9 mouse cellular contexts compared by ENCODE assay signal in genomic region chr11:75133391-75133790, GRCm38 (mm10). TPM values are rescaled to one million over a fixed set of nuclear protein-coding genes. Genes with fewer than 3 reads are reported as not detected.
DNase-seq lines count a peak whose midpoint lies in the region; ATAC-seq and TF ChIP-seq lines count a peak whose summit lies in the region.
"Had no signal": no experiment of that assay in that cellular context is flagged by ENCODE, and none has a peak within 500 bp of the region (broad histone marks: within the 10 kb centered on the region; RNA-seq: fewer than 3 reads in every experiment).

No protein-coding gene starts in this region.

- intact Hi-C loops in gastrocnemius, adult 2 months (cut with DNase I): no loop called here

- H3K9me3 ChIP-seq in liver, postnatal 0 days (ENCODE audit: low read length): no peaks in the 10 kb centered on the region
- no peaks in the 10 kb centered on the region for H3K9me3 ChIP-seq in embryonic facial prominence, embryonic 11.5 days (replicated peaks; ENCODE audit: control insufficient read depth, low read length)
- no peaks in the 10 kb centered on the region for H3K9me3 ChIP-seq in neural tube, embryonic 14.5 days (ENCODE audit: control insufficient read depth, low read length)

- H3K27ac ChIP-seq in gastrocnemius, adult 2 months: peak overlapping the region; percentile 77
- H3K27ac ChIP-seq in liver, postnatal 0 days (ENCODE audit: low read depth): 0 out of 2 replicates have a peak overlapping the region, but pooled peaks have one; percentile 13
- H3K27ac ChIP-seq in embryonic facial prominence, embryonic 11.5 days (replicated peaks; ENCODE audit: low read depth, low read length): no peak overlapping the region
- H3K27ac ChIP-seq in neural tube, embryonic 14.5 days (ENCODE audit: low read depth, low read length): peak overlapping the region; percentile 62

- H3K4me3 ChIP-seq in gastrocnemius, adult 2 months: no peak overlapping the region
- no peak overlapping the region for H3K4me3 ChIP-seq in liver, postnatal 0 days (ENCODE audit: low read depth, low read length)
- H3K4me3 ChIP-seq in embryonic facial prominence, embryonic 11.5 days (ENCODE audit: low read depth, low read length): no peak overlapping the region
- no peak overlapping the region for H3K4me3 ChIP-seq in neural tube, embryonic 14.5 days (ENCODE audit: low read depth, low read length)

- no peaks in the 10 kb centered on the region for H3K27me3 ChIP-seq in liver, postnatal 0 days (ENCODE audit: insufficient read depth, low read length)
- no peaks in the 10 kb centered on the region for H3K27me3 ChIP-seq in embryonic facial prominence, embryonic 11.5 days (ENCODE audit: control insufficient read depth, insufficient read depth, low read length)
- H3K27me3 ChIP-seq in neural tube, embryonic 14.5 days (ENCODE audit: control insufficient read depth, insufficient read depth, low read length): no peaks in the 10 kb centered on the region

- WGBS in liver, postnatal 0 days (ENCODE audit: insufficient replicate concordance): 88% methylated on average over 5 of the region's 5 CpGs
- WGBS in embryonic facial prominence, embryonic 11.5 days: 94% methylated on average over 5 of the region's 5 CpGs
- 90% methylated on average over 5 of the region's 5 CpGs for WGBS in neural tube, embryonic 14.5 days

- no peak overlapping the region for H3K4me2 ChIP-seq in liver, postnatal 0 days (ENCODE audit: low read depth, low read length)
- H3K4me2 ChIP-seq in embryonic facial prominence, embryonic 11.5 days (ENCODE audit: low read depth, low read length): no peak overlapping the region
- H3K4me2 ChIP-seq in neural tube, embryonic 14.5 days (ENCODE audit: low read depth, low read length): no peak overlapping the region

- no peak overlapping the region for H3K9ac ChIP-seq in liver, postnatal 0 days (replicated peaks)
- H3K9ac ChIP-seq in embryonic facial prominence, embryonic 11.5 days (replicated peaks; ENCODE audit: low read length): 0 out of 2 replicates have a peak overlapping the region, but pooled peaks have one; percentile 7
- H3K9ac ChIP-seq in neural tube, embryonic 14.5 days (replicated peaks; ENCODE audit: low read depth, low read length): no peak overlapping the region

- H3K36me3 ChIP-seq in liver, postnatal 0 days (replicated peaks; ENCODE audit: insufficient read depth, low read length): no peaks in the 10 kb centered on the region; the same call in 1 of the 2 replicates
- H3K36me3 ChIP-seq in embryonic facial prominence, embryonic 11.5 days (replicated peaks; ENCODE audit: control insufficient read depth, insufficient read depth, low read depth, low read length): no peaks in the 10 kb centered on the region
- H3K36me3 ChIP-seq in neural tube, embryonic 14.5 days (ENCODE audit: control insufficient read depth, insufficient read depth, low read length): no peaks in the 10 kb centered on the region

- no peak for TF ChIP-seq CTCF in gastrocnemius, adult 2 months (IDR thresholded peaks at IDR 0.05)
- no peak for TF ChIP-seq CTCF in liver, postnatal 0 days (IDR thresholded peaks at IDR 0.05; ENCODE audit: low read depth)

- no peak for ATAC-seq in liver, postnatal 0 days
- ATAC-seq in embryonic facial prominence, embryonic 11.5 days (replicated peaks; ENCODE audit: insufficient number of reproducible peaks, low FRiP score, low TSS enrichment, low read depth): no peak
- ATAC-seq in neural tube, embryonic 14.5 days (ENCODE audit: low read depth): no peak

- TF ChIP-seq EP300 in liver, postnatal 0 days (IDR thresholded peaks at IDR 0.05; ENCODE audit: low read depth): no peak

- H3K4me1 ChIP-seq in liver, postnatal 0 days (ENCODE audit: insufficient read depth): peaks cover 15% of the 10 kb centered on the region
- no peaks in the 10 kb centered on the region; the same call in 1 of the 2 replicates for H3K4me1 ChIP-seq in embryonic facial prominence, embryonic 11.5 days (ENCODE audit: control insufficient read depth, insufficient read depth, low read length)
- H3K4me1 ChIP-seq in neural tube, embryonic 14.5 days (ENCODE audit: control insufficient read depth, insufficient read depth, low read length): peaks cover 21% of the 10 kb centered on the region

- no peak for DNase-seq in gastrocnemius, adult 2 months
- no peak for DNase-seq in gastrocnemius, postnatal 25 days
- no peak for DNase-seq in liver, postnatal 0 days
- no peak for DNase-seq in liver
- DNase-seq in embryonic facial prominence, embryonic 11.5 days (ENCODE audit: low spot score): no peak
- no peak for DNase-seq in spleen, postnatal 10 days (ENCODE audit: low spot score in 2 of 2)
- no peak for DNase-seq in adrenal gland, postnatal 10 days

RNA-seq across cellular contexts. Expression of gene Hic1, which starts 35.9 kb away (rescaled TPM):
- total RNA-seq in gastrocnemius, adult 2 months (2021): 1 to 10 TPM; 4.6 to 6.6 TPM
- 1 to 10 TPM; 5.7 to 5.9 TPM for total RNA-seq in gastrocnemius, postnatal 25 days (2021)
- 1.1 and 1.5 TPM in 2 replicates for polyA plus RNA-seq in liver, postnatal 0 days (2015; fragmentation: Nextera tagmentation; extraction: Ambion mirVana)
- polyA plus RNA-seq in embryonic facial prominence, embryonic 11.5 days (2014; fragmentation: Nextera tagmentation; extraction: Ambion mirVana): 3.2 and 3.6 TPM in 2 replicates
- polyA plus RNA-seq in neural tube, embryonic 14.5 days (2014; fragmentation: Nextera tagmentation; extraction: Ambion mirVana): 0.33 and 2.6 TPM in 2 replicates
- total RNA-seq in adrenal gland, postnatal 10 days (2021): 10 to 100 TPM; 23.6 to 24.5 TPM
- total RNA-seq: granulocyte monocyte progenitor cell, adult 5-6 weeks had no signal

RNA-seq across cellular contexts. Expression of gene Ovca2, which starts 45.2 kb away (rescaled TPM):
- 1 to 10 TPM; 2.5 to 3.6 TPM for total RNA-seq in gastrocnemius, adult 2 months (2021)
- total RNA-seq in gastrocnemius, postnatal 25 days (2021): 1 to 10 TPM; 2.8 to 3.3 TPM
- 12.4 and 13.6 TPM in 2 replicates for polyA plus RNA-seq in liver, postnatal 0 days (2015; fragmentation: Nextera tagmentation; extraction: Ambion mirVana)
- 37.3 and 37.5 TPM in 2 replicates for polyA plus RNA-seq in embryonic facial prominence, embryonic 11.5 days (2014; fragmentation: Nextera tagmentation; extraction: Ambion mirVana)
- 15.3 and 20.7 TPM in 2 replicates for polyA plus RNA-seq in neural tube, embryonic 14.5 days (2014; fragmentation: Nextera tagmentation; extraction: Ambion mirVana)
- total RNA-seq in adrenal gland, postnatal 10 days (2021): 10 to 100 TPM; 13.5 to 18.1 TPM

RNA-seq across cellular contexts. Expression of gene Dph1, which starts 57.6 kb away (rescaled TPM):
- 1 to 10 TPM; 5.5 to 6.2 TPM for total RNA-seq in gastrocnemius, adult 2 months (2021)
- total RNA-seq in gastrocnemius, postnatal 25 days (2021): 1 to 10 TPM; 5.6 to 5.8 TPM
- 10.9 and 13.0 TPM in 2 replicates for polyA plus RNA-seq in liver, postnatal 0 days (2015; fragmentation: Nextera tagmentation; extraction: Ambion mirVana)
- polyA plus RNA-seq in embryonic facial prominence, embryonic 11.5 days (2014; fragmentation: Nextera tagmentation; extraction: Ambion mirVana): 20.0 and 23.2 TPM in 2 replicates
- 11.4 and 15.6 TPM in 2 replicates for polyA plus RNA-seq in neural tube, embryonic 14.5 days (2014; fragmentation: Nextera tagmentation; extraction: Ambion mirVana)
- 10 to 100 TPM; 23.1 to 24.2 TPM for total RNA-seq in adrenal gland, postnatal 10 days (2021)
